Mouse (Mus musculus) thymus, postnatal 10 days (tissue): ENCODE data around the gene Prps1l3.
"Not testable (repeated sequence)": the region's sequence is repeated elsewhere in the genome, so short reads cannot be mapped to it uniquely, and the experiment has no call there.

Experiments used
- DNase-seq, 2 experiments: peaks; one replicate each; pipeline ENCODE4 v3.0.0; 2021; ENCODE audit warnings: low spot score in 2 of 2

The Prps1l3 gene

GRCm38 (mm10) chr12:57230192-57230706 is at the start of gene Prps1l3, which contains the start of gene Mipol1:
Gene Prps1l3 (plus strand): TSS chr12:57230412.
Gene Mipol1 (plus strand): TSS chr12:57230427.
- peak; percentile 87 for DNase-seq

DNA sequence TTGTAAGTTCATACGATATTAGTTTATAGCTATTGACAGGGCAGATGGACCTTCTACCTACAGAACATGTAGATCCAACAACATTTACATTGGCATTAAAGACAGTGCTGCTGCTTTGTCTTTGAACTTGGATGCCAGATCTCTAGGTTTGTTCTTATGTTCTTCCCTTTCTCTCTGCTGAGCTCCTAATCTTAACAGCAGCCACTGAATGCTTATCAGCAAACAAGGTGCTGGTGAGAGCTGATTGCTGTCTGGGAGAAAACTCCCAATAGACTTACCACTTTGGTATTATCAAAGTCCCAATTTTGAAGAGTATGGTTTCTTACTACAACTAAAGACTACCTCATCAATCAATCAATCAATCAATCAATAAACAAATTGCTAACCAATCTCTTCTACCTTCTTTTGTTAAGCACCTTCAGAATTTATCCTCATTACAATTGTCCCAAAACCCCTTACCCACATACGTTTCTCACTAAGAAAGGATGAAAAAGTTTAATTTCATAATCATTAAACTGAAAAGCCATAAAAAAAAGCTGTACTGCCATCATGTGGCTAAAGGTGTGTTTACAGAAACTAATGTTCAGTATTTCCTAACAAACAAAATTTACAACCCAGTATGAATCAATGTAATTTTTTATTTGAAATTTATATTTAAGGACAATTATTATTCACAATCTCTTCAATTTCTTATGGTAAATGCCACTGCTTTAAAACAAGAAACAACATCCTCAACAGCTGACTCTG is 45.6 kb upstream of the Prps1l3 start:
- DNase-seq, result no peak

DNA sequence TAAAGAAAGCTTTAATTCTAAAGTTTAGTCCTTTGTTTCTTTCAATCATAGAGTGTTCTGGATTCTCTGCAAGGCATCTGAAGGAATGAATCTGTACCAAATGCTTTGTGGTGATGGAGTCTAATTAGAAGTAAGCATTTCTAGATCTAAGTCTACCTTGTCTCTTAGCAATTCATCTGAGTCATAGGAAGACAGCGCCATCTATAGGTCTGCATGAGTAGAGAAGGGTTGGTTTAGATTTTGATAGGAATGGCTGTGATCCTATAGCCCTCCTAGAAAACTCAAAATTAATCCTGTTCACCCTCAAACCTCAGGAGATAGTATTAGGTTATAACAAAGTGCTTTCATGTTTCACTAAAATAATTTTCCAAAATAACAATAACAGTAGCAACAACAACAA is 44.7 kb upstream of the Prps1l3 start:
- DNase-seq, result no peak

DNA sequence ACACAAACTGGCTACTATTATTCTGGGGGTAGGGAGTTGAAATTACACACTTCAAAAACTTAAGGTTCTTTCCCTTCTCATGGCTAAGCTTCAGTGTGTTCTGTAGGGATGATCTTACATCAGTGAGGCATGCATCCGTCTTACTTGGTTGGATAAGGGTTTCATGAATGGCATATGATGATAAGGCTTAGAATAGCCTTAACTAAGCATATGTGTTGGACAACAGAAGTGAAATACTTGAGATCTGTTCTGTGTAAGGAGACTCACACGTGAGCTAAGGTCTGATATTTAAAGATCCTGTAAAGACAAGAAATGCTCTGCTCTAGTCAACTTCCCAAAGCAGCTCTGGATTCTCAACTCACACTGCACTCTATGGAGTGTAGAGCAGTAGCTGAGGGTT is 44.1 kb upstream of the Prps1l3 start:
- no peak for DNase-seq

DNA sequence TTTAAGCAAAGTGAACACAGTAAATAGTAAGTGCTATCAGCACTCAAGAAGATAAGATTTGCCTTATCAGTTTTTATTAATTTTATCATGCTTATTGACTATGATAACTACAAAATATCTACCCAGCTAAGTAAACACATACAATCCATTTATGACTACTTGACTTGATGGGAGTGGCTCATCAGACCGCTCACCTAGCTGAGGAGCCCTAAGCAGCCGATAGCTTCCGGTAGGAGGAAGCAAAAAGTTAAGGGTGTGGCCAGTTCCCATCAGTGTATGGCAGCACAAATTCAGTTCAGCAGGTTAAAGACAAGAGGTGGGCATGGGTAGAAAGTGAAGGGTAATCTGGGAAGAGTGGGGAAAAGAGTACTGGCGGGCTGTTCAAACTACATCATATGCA is 43.2 kb upstream of the Prps1l3 start:
- no peak for DNase-seq

- peak in 1 of 2 experiments; percentile 7 for DNase-seq
Measured at GRCm38 (mm10) chr12:57194609-57195008, 35.6 kb upstream of the Prps1l3 start.

DNA sequence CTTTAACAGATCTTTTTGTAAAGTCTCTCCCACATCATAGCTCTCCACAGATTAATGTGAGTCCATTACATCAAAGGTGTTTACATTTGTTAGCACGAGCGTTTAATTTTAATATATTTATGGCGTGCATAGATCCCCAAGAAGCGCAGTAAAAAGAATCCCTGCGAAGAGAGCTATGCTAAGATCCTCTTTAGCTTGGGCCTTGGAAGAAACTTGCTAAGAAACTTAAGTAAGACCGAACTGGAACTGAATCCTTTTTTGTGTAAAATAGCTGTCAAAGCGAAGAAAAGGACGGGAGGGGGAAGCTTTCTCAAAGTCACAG is 34.0 kb upstream of the Prps1l3 start:
- no peak for DNase-seq

DNA sequence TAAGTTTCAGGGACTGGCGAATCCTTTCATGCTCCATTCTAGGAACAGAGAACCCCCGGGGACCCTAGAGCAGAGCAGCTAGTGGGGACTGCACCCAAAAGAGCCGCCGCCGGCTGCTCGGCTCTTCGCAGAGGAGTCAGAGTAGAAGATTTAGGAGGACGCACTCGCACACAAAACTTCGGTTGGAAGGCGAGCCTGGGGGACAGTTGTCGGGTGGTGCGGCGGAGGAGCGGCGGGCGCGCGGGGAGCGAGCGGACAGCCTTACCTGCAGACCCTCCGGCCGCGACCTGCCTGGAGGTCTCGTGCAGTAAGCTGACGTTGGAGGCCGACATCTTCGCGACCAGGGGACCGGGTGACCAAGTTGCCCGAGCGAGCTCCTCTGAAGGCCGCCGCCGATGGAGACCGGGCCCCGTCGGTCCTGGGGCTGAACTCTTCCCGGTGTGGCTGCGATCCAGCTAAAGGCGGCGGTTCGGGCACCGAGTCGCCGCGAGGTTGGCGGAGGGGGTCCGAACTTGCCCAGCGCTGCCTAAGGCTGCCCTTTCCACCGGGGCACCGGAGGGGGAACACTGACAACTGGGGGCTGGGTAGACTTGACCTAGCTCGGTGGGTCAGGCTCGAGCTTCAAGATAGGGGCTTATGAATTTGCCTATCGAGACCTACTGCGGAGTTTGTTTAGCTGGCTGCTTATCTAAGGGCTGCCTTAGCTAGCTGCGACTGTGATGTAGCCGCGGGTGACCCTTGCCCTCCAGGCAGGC is 33.4 kb upstream of the Prps1l3 start:
- DNase-seq, result no peak

GRCm38 (mm10) chr12:57197363-57198026 is 32.7 kb upstream of the Prps1l3 start, which contains the start of gene Slc25a21:
Gene Slc25a21 (minus strand): TSS chr12:57197472.
- DNase-seq, result no peak

GRCm38 (mm10) chr12:57198269-57198668 is 31.9 kb upstream of the Prps1l3 start:
- no peak for DNase-seq

- no peak for DNase-seq
Measured at GRCm38 (mm10) chr12:57199427-57199826, 30.8 kb upstream of the Prps1l3 start.

- no peak for DNase-seq
Measured at GRCm38 (mm10) chr12:57201901-57202300, 28.3 kb upstream of the Prps1l3 start.

DNA sequence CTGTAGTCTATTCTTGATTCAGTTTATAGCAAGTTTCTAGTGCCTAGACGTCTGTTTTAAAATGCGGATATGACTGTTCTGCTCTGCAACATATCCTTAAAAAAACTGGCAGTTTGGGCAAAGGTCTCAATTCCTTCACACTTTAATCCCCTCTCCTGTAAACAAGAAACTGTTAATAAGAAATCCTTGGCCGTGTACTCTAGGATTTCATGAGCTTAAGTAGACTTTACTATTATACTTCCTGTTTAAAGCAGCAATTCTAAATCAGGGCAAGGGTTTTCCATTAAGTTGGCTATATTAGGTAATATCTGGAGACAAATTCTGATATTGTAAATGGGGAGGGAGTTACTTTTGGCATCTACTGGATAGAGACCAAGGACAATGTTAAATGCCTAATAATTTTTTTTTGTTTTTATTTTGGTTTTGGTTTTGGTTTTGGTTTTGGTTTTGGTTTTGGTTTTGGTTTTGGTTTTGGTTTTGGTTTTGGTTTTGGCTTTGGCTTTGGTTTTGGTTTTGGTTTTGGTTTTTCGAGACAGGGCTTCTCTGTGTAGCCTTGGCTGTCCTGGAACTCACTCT is 25.8 kb upstream of the Prps1l3 start:
- DNase-seq, result no peak

GRCm38 (mm10) chr12:57211353-57212311 is 18.6 kb upstream of the Prps1l3 start:
- peak; percentile 45 to 64 for DNase-seq

DNA sequence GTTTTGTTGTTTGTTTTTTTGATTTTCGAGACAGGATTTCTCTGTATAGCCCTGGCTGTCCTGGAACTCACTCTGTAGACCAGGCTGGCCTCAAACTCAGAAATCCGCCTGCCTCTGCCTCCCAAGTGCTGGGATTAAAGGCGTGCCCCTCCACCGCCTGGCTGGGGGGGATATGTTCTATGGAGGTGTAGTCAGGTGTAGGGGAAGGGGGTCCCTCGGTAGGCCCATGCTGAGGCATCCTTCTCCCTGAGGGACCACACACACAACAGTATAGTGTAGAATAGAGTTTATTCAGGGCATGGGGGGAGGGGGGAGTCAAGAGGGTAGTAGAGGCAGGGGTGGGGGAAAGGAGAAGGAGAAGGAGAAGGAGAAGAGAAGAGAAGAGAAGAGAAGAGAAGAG is 17.7 kb upstream of the Prps1l3 start:
- not testable (repeated sequence) for DNase-seq

DNA sequence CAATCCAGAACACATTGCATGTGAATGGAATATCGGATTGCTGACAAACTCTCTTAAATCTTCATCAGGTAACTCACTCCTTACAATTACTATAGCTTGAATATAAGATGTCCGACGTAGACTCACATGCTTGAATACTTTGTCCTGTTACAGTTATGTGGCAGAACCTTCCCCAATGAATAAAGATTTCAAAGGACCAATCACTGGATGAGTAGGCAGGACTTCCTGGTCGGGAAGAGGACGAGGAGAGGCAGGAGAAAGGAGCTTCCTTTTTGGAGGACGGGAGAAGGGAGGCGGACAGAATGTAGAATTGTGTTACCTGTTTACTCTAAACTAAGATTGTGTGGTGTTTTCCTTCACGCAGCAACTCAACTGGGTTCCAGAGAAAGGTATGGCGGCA is 3.8 kb upstream of the Prps1l3 start:
- DNase-seq, result no peak

DNA sequence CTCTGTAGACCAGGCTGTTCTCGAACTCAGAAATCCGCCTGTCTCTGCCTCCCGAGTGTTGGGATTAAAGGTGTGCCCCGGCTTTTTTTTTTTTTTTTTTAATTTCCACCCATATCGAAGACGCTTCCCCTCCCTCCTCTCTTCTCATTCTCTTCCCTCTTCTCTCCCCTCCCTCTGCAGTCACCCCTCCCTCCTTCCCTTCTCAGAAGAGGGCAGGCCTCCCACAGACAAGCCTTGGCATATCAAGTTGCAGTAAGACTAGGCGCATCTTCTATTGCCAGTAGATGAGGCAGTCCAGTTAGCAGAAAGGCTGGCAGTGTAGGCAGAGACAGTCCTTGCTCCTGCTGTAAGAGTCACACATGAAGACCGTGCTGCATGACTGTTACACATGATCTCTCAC is 2.4 kb upstream of the Prps1l3 start:
- no peak for DNase-seq

DNA sequence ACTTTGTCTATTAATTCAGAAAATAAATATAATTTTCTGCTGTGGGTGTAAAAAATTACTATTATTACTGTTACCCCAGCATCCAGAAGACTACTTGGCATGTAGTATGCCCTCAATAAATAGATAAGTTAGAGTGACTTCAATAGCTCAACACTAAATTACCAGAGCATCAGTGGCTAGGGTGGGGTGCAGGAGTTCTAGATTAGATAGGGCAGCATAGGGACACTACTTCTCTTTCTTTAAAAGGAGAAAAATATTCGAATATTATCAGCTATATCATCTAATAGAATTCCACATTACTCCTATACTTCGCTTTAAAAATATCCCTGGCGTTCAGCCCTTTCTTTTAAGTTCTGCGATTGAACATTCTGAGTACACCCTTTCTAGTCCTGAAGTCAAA is 509 bp upstream of the Prps1l3 start:
- DNase-seq, result no peak

DNA sequence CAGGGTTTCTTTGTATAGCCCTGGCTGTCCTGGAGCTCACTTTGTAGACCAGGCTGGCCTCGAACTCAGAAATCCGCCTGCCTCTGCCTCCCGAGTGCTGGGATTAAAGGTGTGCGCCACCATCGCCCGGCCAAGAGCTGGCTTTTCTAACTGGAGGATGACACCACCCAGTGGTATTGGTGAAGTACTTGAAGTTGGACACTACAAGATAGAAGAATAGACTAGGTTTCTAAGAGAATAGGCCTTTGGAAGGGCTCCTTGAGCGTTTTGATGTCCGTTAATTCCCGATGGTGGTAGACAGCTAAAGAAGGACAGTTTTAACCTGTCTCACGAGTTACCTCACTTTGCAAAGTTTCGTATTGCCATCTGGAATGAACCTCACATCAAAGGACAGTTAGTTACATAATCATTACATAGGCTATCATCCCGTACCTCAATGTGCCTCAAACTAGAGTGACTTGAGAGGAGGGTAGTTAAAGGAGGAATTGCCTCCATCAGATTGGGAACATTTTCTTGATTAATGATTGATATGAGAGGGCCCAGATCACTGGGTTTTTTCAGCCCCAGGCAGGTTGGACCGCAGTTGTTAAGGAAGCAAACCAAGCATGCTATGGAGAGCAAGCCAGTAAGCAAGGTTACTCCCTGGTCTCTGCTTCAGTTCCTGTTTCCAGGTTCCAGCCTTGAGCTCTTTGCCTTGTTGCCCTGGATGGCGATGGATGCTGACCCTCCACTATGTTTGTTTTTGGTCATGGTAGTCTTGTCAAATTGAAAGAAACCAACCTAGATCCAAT is 1.1 kb downstream of the Prps1l3 start:
- DNase-seq, result peak in 1 of 2 experiments; percentile 10

GRCm38 (mm10) chr12:57233386-57233785 is 3.2 kb downstream of the Prps1l3 start:
- no peak for DNase-seq
